Mouse (Mus musculus) liver, adult 2 months (tissue): ENCODE data around the gene Rai14.

Experiments
- CTCF ChIP-seq: fragments of 200-500 bp; IDR thresholded peaks from 2 replicates; pipeline ENCODE4 v1.5.1; 2011; ENCODE audit warnings: low read depth, low read length, control low read depth
- POLR2A ChIP-seq: fragments of 200-500 bp; IDR thresholded peaks from 2 replicates; pipeline ENCODE4 v1.6.1; 2011; ENCODE audit warnings: low read length, control low read depth; ENCODE audit not compliant: insufficient read depth; ENCODE audit errors: extremely low read depth

- TF ChIP-seq CTCF (no peak), POLR2A (no peak)
These were observed 127.9 kb downstream of the Rai14 start for GRCm38 (mm10) chr15:10586565-10586964.
